Mouse (Mus musculus): ENCODE data around the gene Scube3. TPM values are rescaled to one million over a fixed set of nuclear protein-coding genes. Genes with fewer than 3 reads are reported as not detected.

The Scube3 gene
- polyA plus RNA-seq, 1 experiment from 2014 or later = 10.5 TPM

DNA sequence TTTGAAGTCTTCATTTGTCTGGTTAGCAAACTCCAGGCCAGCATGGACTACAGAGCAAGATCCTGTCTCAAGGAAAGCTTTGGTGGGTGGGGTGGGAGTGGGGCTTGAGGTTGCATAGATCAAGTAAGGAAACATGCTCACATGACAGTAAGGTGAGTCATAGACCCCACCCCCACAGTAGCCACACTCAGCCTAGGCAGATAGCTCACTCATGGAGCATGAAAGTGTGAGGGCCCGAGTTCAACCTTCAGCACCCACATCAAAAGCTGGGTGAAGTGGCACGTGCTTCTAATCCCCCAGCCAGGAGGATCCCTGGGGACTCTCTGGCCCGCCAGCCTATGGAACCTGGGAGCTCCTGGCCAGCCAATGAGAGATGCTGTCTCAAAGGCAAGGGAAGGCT lies 51.6 kb downstream of the Scube3 start:
- Histone ChIP-seq H3K9ac (ENCODE audit: low read length) (no peak overlapping the region), H3K4me3 (ENCODE audit: low read depth, low read length) (no peak overlapping the region), H3K27ac (ENCODE audit: low read depth, low read length) (no peak overlapping the region), H3K27me3 (ENCODE audit: control insufficient read depth, insufficient read depth, low read length) (no peaks in the 10 kb centered on the region), H3K4me2 (ENCODE audit: low read depth, low read length, severe bottlenecking) (no peak overlapping the region), H3K36me3 (ENCODE audit: control insufficient read depth, insufficient read depth, low read length) (peaks cover 11% of the 10 kb centered on the region), H3K9me3 (ENCODE audit: control insufficient read depth, low read length) (no peaks in the 10 kb centered on the region), H3K4me1 (replicated peaks; ENCODE audit: control insufficient read depth, insufficient read depth, low read length) (no peaks in the 10 kb centered on the region)
- DNase-seq (ENCODE audit: low spot score) (no peak), ATAC-seq (replicated peaks; ENCODE audit: low FRiP score) (no peak)
- WGBS = 92% methylated on average over 3 of the region's 3 CpGs

DNA sequence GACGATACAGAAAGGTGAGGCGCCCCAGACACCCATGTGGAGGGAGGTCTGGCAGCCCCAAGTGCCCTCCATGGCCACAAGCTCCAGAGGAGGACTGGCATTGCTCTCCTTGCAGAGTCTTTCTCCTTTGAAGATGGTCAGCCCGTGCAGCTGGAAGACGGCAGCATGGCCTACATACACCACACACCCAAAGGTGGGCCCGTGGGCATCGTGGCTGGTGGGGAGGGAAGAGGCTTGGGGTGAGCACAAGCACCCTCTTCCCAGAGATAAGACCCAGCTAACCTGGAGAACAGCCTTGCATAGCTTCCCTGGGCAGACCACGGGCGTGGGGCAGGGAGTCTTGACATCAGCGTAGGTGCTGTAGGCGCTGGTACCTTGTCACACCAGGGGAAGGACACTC lies 53.1 kb downstream of the Scube3 start:
- H3K9me3 ChIP-seq (ENCODE audit: control insufficient read depth, low read length) = no peaks in the 10 kb centered on the region
- ATAC-seq (replicated peaks; ENCODE audit: low FRiP score) (no peak), DNase-seq (ENCODE audit: low spot score) (no peak)
- no peak overlapping the region for H3K27ac ChIP-seq (ENCODE audit: low read depth, low read length)
- H3K9ac ChIP-seq (ENCODE audit: low read length) = no peak overlapping the region
- H3K4me1 ChIP-seq (replicated peaks; ENCODE audit: control insufficient read depth, insufficient read depth, low read length) = no peaks in the 10 kb centered on the region
- H3K36me3 ChIP-seq (ENCODE audit: control insufficient read depth, insufficient read depth, low read length) = peaks cover 10% of the 10 kb centered on the region
- H3K27me3 ChIP-seq (ENCODE audit: control insufficient read depth, insufficient read depth, low read length) = no peaks in the 10 kb centered on the region
- no peak overlapping the region for H3K4me3 ChIP-seq (ENCODE audit: low read depth, low read length)
- no peak overlapping the region for H3K4me2 ChIP-seq (ENCODE audit: low read depth, low read length, severe bottlenecking)
- WGBS = 96% methylated on average over 10 of the region's 10 CpGs

DNA sequence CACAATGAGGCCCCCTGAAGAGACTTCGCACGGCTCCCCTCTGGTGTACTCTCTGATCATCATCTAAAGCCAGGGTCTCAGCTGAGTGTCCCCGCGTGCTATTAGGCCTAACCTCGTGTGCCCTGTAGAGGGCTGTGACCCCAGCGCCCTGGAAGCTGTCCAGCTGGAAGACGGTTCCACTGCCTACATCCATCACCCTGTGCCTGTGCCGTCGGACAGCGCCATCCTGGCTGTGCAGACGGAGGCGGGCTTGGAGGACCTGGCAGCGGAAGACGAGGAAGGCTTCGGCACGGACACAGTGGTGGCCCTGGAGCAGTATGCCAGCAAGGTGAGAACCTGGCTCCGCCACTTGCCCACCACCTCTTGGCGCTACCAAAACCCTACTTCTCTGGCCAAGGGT lies 55.7 kb downstream of the Scube3 start:
- Histone ChIP-seq H3K4me2 (ENCODE audit: low read depth, low read length, severe bottlenecking) (no peak overlapping the region), H3K36me3 (ENCODE audit: control insufficient read depth, insufficient read depth, low read length) (peaks cover 4% of the 10 kb centered on the region), H3K4me1 (replicated peaks; ENCODE audit: control insufficient read depth, insufficient read depth, low read length) (no peaks in the 10 kb centered on the region), H3K9me3 (ENCODE audit: control insufficient read depth, low read length) (no peaks in the 10 kb centered on the region), H3K27me3 (ENCODE audit: control insufficient read depth, insufficient read depth, low read length) (no peaks in the 10 kb centered on the region), H3K4me3 (ENCODE audit: low read depth, low read length) (no peak overlapping the region), H3K27ac (ENCODE audit: low read depth, low read length) (no peak overlapping the region), H3K9ac (ENCODE audit: low read length) (no peak overlapping the region)
- no peak for ATAC-seq (replicated peaks; ENCODE audit: low FRiP score)
- 78% methylated on average over 18 of the region's 18 CpGs for WGBS
- no peak for DNase-seq (ENCODE audit: low spot score)

DNA sequence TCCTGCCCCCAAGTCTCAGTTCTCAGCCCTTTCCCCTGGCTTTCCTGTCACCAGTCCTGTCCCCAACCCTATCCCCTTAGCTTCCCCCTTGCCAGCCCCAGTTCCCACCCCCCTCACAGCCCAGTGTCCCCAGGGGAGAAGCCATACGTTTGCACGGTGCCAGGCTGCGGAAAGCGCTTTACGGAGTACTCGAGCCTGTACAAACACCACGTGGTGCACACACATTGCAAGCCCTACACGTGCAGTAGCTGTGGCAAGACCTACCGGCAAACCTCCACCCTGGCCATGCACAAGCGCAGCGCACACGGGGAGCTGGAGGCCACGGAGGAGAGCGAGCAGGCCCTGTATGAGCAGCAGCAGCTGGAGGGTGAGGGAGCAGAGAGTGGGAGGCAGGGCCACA lies 60.0 kb downstream of the Scube3 start:
- no peak for DNase-seq (ENCODE audit: low spot score)
- Histone ChIP-seq H3K9ac (ENCODE audit: low read length) (no peak overlapping the region), H3K27me3 (ENCODE audit: control insufficient read depth, insufficient read depth, low read length) (no peaks in the 10 kb centered on the region), H3K4me1 (replicated peaks; ENCODE audit: control insufficient read depth, insufficient read depth, low read length) (no peaks in the 10 kb centered on the region), H3K9me3 (ENCODE audit: control insufficient read depth, low read length) (no peaks in the 10 kb centered on the region), H3K4me3 (ENCODE audit: low read depth, low read length) (no peak overlapping the region), H3K4me2 (ENCODE audit: low read depth, low read length, severe bottlenecking) (no peak overlapping the region), H3K36me3 (ENCODE audit: control insufficient read depth, insufficient read depth, low read length) (peaks cover 4% of the 10 kb centered on the region), H3K27ac (ENCODE audit: low read depth, low read length) (no peak overlapping the region)
- ATAC-seq (replicated peaks; ENCODE audit: low FRiP score) = no peak
- 85% methylated on average over 14 of the region's 14 CpGs for WGBS

DNA sequence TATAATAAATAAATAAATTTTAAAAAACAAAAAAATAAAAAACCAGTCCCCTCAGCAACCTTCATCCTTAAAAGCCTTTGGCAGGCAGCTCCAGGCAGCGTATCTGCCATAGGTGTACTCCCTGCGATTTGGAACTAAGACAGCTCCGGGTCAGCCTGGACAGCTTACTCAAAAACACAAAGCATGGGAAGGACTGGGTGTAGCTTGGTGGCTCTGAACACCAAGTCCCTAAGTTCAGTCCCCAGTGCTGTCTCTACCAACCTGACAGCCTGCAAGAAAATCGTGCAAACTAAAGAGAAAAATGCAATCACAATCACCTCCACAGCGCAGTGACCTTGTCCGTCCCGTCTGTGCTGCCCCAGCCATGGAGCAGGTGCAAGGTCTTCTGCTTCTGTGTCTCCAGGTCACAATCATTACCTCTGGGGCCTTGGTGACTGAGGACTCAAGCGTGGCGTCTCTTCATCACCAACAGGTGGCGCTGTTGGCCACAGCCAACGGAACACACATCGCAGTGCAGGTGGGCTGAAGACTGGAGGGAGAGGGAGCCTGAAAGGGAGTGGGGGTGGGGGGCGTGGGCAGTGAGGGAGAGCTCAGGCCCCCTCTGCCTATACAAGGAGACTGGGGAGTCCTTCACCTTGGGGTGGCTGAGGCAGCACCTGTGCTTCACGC lies 62.2 kb downstream of the Scube3 start:
- DNase-seq (ENCODE audit: low spot score) (peak; percentile 74), ATAC-seq (replicated peaks; ENCODE audit: low FRiP score) (no peak; the same call in 1 of the 2 replicates)
- H3K27me3 ChIP-seq (ENCODE audit: control insufficient read depth, insufficient read depth, low read length) = no peaks in the 10 kb centered on the region
- H3K4me3 ChIP-seq (ENCODE audit: low read depth, low read length) = no peak overlapping the region
- H3K36me3 ChIP-seq (ENCODE audit: control insufficient read depth, insufficient read depth, low read length) = no peaks in the 10 kb centered on the region
- no peak overlapping the region for H3K9ac ChIP-seq (ENCODE audit: low read length)
- H3K4me1 ChIP-seq (replicated peaks; ENCODE audit: control insufficient read depth, insufficient read depth, low read length) = no peaks in the 10 kb centered on the region
- 32% methylated on average over 14 of the region's 14 CpGs for WGBS
- no peak overlapping the region for H3K4me2 ChIP-seq (ENCODE audit: low read depth, low read length, severe bottlenecking)
- no peak overlapping the region for H3K27ac ChIP-seq (ENCODE audit: low read depth, low read length)
- H3K9me3 ChIP-seq (ENCODE audit: control insufficient read depth, low read length) = no peaks in the 10 kb centered on the region

DNA sequence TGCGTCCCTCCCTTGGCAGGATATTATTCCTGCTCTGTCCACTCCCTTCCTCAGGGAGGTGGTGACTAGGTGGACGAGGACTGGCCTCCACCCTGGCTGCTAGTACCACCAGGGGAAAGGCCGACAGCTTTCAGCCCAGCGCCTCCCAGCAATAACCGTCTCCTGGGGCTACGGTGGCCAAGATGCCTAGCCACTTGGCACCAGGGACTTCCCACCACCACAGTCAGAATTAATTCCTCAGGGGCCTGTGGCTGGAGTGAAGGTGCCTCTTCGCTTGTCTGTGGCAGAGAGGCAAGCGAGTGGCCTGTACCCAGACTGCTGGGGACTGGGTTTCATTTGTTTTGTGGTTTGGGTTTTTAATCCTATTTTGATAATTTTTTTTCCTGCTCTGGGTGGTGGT lies 63.5 kb downstream of the Scube3 start:
- WGBS = 89% methylated on average over 8 of the region's 8 CpGs
- Histone ChIP-seq H3K4me1 (replicated peaks; ENCODE audit: control insufficient read depth, insufficient read depth, low read length) (no peaks in the 10 kb centered on the region), H3K36me3 (ENCODE audit: control insufficient read depth, insufficient read depth, low read length) (no peaks in the 10 kb centered on the region), H3K4me2 (ENCODE audit: low read depth, low read length, severe bottlenecking) (no peak overlapping the region), H3K27ac (ENCODE audit: low read depth, low read length) (no peak overlapping the region), H3K27me3 (ENCODE audit: control insufficient read depth, insufficient read depth, low read length) (no peaks in the 10 kb centered on the region), H3K9ac (ENCODE audit: low read length) (no peak overlapping the region), H3K4me3 (ENCODE audit: low read depth, low read length) (no peak overlapping the region), H3K9me3 (ENCODE audit: control insufficient read depth, low read length) (no peaks in the 10 kb centered on the region)
- no peak for ATAC-seq (replicated peaks; ENCODE audit: low FRiP score)
- DNase-seq (ENCODE audit: low spot score) = no peak

DNA sequence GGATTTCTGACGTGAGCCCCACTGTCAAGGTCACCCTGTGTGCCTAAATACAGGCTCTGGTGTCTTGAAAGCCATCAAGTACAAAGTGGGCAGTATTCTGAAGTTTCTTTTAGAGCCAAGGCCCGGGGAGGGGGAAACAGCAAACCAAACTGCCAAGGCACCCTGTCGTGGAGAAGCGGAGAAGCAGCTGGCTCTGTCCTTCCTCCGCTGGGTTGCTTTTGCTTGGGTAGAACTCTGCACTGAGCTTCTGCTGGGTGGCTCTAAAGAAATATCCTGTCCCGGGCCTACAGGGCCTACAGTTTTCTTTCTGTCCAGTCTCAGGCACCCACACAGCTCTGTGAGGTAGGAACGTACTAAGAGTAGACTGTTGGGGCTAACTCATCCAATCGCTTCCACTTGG lies 65.2 kb downstream of the Scube3 start:
- no peak overlapping the region for H3K27ac ChIP-seq (ENCODE audit: low read depth, low read length)
- ATAC-seq (replicated peaks; ENCODE audit: low FRiP score) = no peak

DNA sequence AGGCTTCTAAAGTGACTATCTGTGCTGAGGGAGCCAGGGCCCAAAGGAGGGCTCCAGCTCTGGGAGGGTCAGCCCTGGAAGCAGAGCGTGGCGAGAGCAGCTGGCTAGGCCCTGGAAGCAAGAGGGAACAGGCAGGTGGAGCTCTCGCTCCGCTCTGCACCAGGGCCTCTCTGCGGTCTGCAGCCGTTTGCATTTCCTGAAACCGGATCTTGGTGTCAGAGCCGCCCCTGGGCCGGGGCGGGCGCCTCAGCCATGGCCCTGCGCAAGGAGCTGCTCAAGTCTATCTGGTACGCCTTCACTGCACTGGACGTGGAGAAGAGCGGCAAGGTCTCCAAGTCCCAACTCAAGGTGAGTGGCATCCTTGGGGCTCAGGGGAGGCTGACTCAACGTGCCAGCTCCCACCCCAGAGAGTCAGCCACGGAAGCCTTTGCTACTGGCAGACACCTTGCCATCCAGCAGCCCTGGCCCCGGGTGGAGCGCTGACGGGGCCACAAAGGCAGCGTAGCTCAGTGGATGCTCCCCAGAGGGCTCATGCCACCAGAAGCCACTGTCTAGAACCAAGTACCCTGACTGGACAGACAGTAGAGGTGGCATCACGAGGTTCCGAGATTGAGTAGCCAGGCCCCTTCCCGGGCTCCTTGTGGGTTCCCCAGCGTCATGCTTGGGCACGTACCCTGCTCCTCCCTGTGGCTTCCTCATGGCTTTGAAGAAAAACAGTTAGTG lies 65.8 kb downstream of the Scube3 start, which contains the start of gene Def6:
Gene Def6 (plus strand): TSS at position 188 of the 723 bp plus-strand sequence.
- Histone ChIP-seq H3K4me3 (ENCODE audit: low read depth, low read length) (no peak within 1 kb of the TSS), H3K4me1 (replicated peaks; ENCODE audit: control insufficient read depth, insufficient read depth, low read length) (no peaks in the 10 kb centered on the region), H3K27me3 (ENCODE audit: control insufficient read depth, insufficient read depth, low read length) (no peaks in the 10 kb centered on the region), H3K36me3 (ENCODE audit: control insufficient read depth, insufficient read depth, low read length) (no peaks in the 10 kb centered on the region), H3K9me3 (ENCODE audit: control insufficient read depth, low read length) (no peaks in the 10 kb centered on the region), H3K4me2 (ENCODE audit: low read depth, low read length, severe bottlenecking) (peak within 1 kb of the TSS; percentile 31), H3K27ac (ENCODE audit: low read depth, low read length) (no peak within 1 kb of the TSS), H3K9ac (ENCODE audit: low read length) (peak within 1 kb of the TSS; percentile 20; the same call in 1 of the 2 replicates)
- peak; percentile 76 for DNase-seq (ENCODE audit: low spot score)
- ATAC-seq (replicated peaks; ENCODE audit: low FRiP score) = no peak
- 26% methylated on average over 26 of the region's 26 CpGs for WGBS

More for the DNA sequence above, 65.2 kb downstream of the Scube3 start:
- H3K4me1 ChIP-seq (replicated peaks; ENCODE audit: control insufficient read depth, insufficient read depth, low read length) = no peaks in the 10 kb centered on the region
- no peak for DNase-seq (ENCODE audit: low spot score)
- no peaks in the 10 kb centered on the region for H3K9me3 ChIP-seq (ENCODE audit: control insufficient read depth, low read length)
- no peaks in the 10 kb centered on the region for H3K36me3 ChIP-seq (ENCODE audit: control insufficient read depth, insufficient read depth, low read length)
- no peak overlapping the region for H3K9ac ChIP-seq (ENCODE audit: low read length)
- H3K4me2 ChIP-seq (ENCODE audit: low read depth, low read length, severe bottlenecking) = no peak overlapping the region
- no peaks in the 10 kb centered on the region for H3K27me3 ChIP-seq (ENCODE audit: control insufficient read depth, insufficient read depth, low read length)
- H3K4me3 ChIP-seq (ENCODE audit: low read depth, low read length) = no peak overlapping the region
- 76% methylated on average over 8 of the region's 8 CpGs for WGBS

DNA sequence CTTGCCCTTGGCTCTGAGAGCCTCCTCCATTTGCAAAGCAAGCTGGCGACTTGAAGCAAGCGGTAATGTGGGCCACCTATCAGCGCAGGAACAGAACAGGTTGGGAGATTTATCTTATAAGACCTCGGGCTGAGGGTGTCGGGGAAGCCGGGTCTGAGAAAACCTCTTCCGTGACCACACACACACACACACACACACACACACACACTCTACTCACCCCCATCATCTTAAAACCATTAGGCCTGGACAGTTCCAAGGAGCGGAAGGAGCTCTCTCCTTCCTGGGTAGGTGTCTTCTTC lies 66.3 kb downstream of the Scube3 start:
- Histone ChIP-seq H3K27ac (ENCODE audit: low read depth, low read length) (no peak overlapping the region), H3K4me1 (replicated peaks; ENCODE audit: control insufficient read depth, insufficient read depth, low read length) (no peaks in the 10 kb centered on the region), H3K4me3 (ENCODE audit: low read depth, low read length) (no peak overlapping the region), H3K9ac (ENCODE audit: low read length) (no peak overlapping the region), H3K4me2 (ENCODE audit: low read depth, low read length, severe bottlenecking) (no peak overlapping the region), H3K27me3 (ENCODE audit: control insufficient read depth, insufficient read depth, low read length) (no peaks in the 10 kb centered on the region), H3K36me3 (ENCODE audit: control insufficient read depth, insufficient read depth, low read length) (no peaks in the 10 kb centered on the region), H3K9me3 (ENCODE audit: control insufficient read depth, low read length) (no peaks in the 10 kb centered on the region)
- DNase-seq (ENCODE audit: low spot score) (no peak), ATAC-seq (replicated peaks; ENCODE audit: low FRiP score) (no peak)
- 84% methylated on average over 8 of the region's 8 CpGs for WGBS

Measured in forebrain, embryonic 11.5 days (tissue).